Mouse (Mus musculus) neural tube, embryonic 12.5 days (tissue): ENCODE measurements around the gene Asic4. TPM values are rescaled to one million over a fixed set of nuclear protein-coding genes. Genes with fewer than 3 reads are reported as not detected.
A peak's percentile ranks its signal among the peaks of the same experiment; 100 is the strongest.

ENCODE experiments used
- ATAC-seq: fragments of 200-750 bp; cut with Nextera tagmentation; 2 replicates; pipeline ENCODE4 v1.8.0; 2017; ENCODE audit warnings: low read depth, mild to moderate bottlenecking, moderate TSS enrichment, moderate library complexity; ENCODE audit not compliant: low FRiP score
- H3K27ac ChIP-seq: fragments of 300-500 bp; sonication (generic); 2 replicates; pipeline ENCODE4 v1.5.1; 2016
- H3K27me3 ChIP-seq: fragments of 300-500 bp; sonication (generic); replicated peaks from 2 replicates; pipeline ENCODE4 v1.6.1; 2016; ENCODE audit warnings: mild to moderate bottlenecking
- H3K36me3 ChIP-seq: fragments of 300-500 bp; sonication (generic); 2 replicates; pipeline ENCODE4 v1.6.1; 2016; ENCODE audit warnings: mild to moderate bottlenecking
- H3K4me1 ChIP-seq: fragments of 300-500 bp; sonication (generic); 2 replicates; pipeline ENCODE4 v1.6.1; 2016
- H3K4me2 ChIP-seq: fragments of 300-500 bp; sonication (generic); replicated peaks from 2 replicates; pipeline ENCODE4 v1.6.1; 2016; ENCODE audit warnings: mild to moderate bottlenecking
- H3K4me3 ChIP-seq: fragments of 300-500 bp; sonication (generic); 2 replicates; pipeline ENCODE4 v1.5.1; 2016
- H3K9ac ChIP-seq: fragments of 300-500 bp; sonication (generic); 2 replicates; pipeline ENCODE4 v1.6.1; 2016; ENCODE audit warnings: mild to moderate bottlenecking
- H3K9me3 ChIP-seq: fragments of 300-500 bp; sonication (generic); 2 replicates; pipeline ENCODE4 v1.6.1; 2016; ENCODE audit warnings: mild to moderate bottlenecking
- WGBS: fragments of 180-500 bp; shearing (Covaris S2); methylation state at CpG from one replicate; pipeline ENCODE4 v1.1.7; 2016; 5-methylcytosine and 5-hydroxymethylcytosine counted together
- polyA plus RNA-seq: library from polyadenylated mRNA; unstranded; fragments of >200 nt; fragmentation: Nextera tagmentation; extraction: Ambion mirVana; gene quantifications from 2 replicates; pipeline ENCODE4 v1.2.1, GENCODE M21; 2016

Asic4 gene
- 22.1 and 24.3 TPM in 2 replicates for polyA plus RNA-seq

- WGBS = 1% methylated on average over 35 of the region's 35 CpGs
- Histone ChIP-seq H3K36me3 (no peaks in the 10 kb centered on the region), H3K9me3 (no peaks in the 10 kb centered on the region), H3K4me1 (peaks cover 94% of the 10 kb centered on the region), H3K27me3 (peaks cover 49% of the 10 kb centered on the region), H3K4me2 (peak within 1 kb of the TSS; percentile 74), H3K27ac (peak within 1 kb of the TSS; percentile 26; the same call in 1 of the 2 replicates), H3K4me3 (peak within 1 kb of the TSS; percentile 37), H3K9ac (peak within 1 kb of the TSS; percentile 63)
- no peak for ATAC-seq
These were observed at the start of gene Asic4 for GRCm38 (mm10) chr1:75450314-75451005. Gene Asic4, plus strand, starts transcription at chr1:75450436.

- Histone ChIP-seq H3K9ac (no peak overlapping the region), H3K36me3 (peaks cover 42% of the 10 kb centered on the region), H3K9me3 (no peaks in the 10 kb centered on the region), H3K27me3 (no peaks in the 10 kb centered on the region), H3K4me3 (no peak overlapping the region), H3K27ac (no peak overlapping the region), H3K4me1 (peaks cover 27% of the 10 kb centered on the region), H3K4me2 (peak overlapping the region; percentile 52)
- peak; percentile 26 for ATAC-seq
- WGBS = 48% methylated on average over 6 of the region's 6 CpGs
These were observed 49.6 kb upstream of the Asic4 start for GRCm38 (mm10) chr1:75400493-75401115.

GRCm38 (mm10) chr1:75405547-75405946 lies 44.7 kb upstream of the Asic4 start:
- no peaks in the 10 kb centered on the region for H3K9me3 ChIP-seq
- no peak for ATAC-seq
- H3K4me3 ChIP-seq = no peak overlapping the region
- no peak overlapping the region for H3K9ac ChIP-seq
- H3K27me3 ChIP-seq = no peaks in the 10 kb centered on the region
- no peak overlapping the region for H3K4me2 ChIP-seq
- peaks cover 46% of the 10 kb centered on the region for H3K36me3 ChIP-seq
- H3K27ac ChIP-seq = no peak overlapping the region
- 92% methylated on average over 3 of the region's 3 CpGs for WGBS
- peaks cover 6% of the 10 kb centered on the region for H3K4me1 ChIP-seq

- Histone ChIP-seq H3K9ac (no peak overlapping the region), H3K4me1 (0 out of 2 replicates have a peak, but pooled peaks cover 7% of the 10 kb centered on the region), H3K4me2 (no peak overlapping the region), H3K36me3 (peaks cover 45% of the 10 kb centered on the region), H3K9me3 (no peaks in the 10 kb centered on the region), H3K27me3 (no peaks in the 10 kb centered on the region), H3K4me3 (no peak overlapping the region), H3K27ac (no peak overlapping the region)
- no peak for ATAC-seq
- WGBS = 93% methylated on average over 15 of the region's 15 CpGs
These were observed 44.1 kb upstream of the Asic4 start for GRCm38 (mm10) chr1:75406173-75406572.

- Histone ChIP-seq H3K36me3 (peaks cover 36% of the 10 kb centered on the region), H3K4me2 (no peak overlapping the region), H3K4me3 (no peak overlapping the region), H3K27ac (no peak overlapping the region), H3K9me3 (no peaks in the 10 kb centered on the region), H3K4me1 (0 out of 2 replicates have a peak, but pooled peaks cover 7% of the 10 kb centered on the region), H3K9ac (no peak overlapping the region), H3K27me3 (no peaks in the 10 kb centered on the region)
- ATAC-seq = no peak
- 92% methylated on average over 9 of the region's 9 CpGs for WGBS
These were observed 43.2 kb upstream of the Asic4 start for GRCm38 (mm10) chr1:75407056-75407455.

GRCm38 (mm10) chr1:75408210-75408609 lies 42.0 kb upstream of the Asic4 start:
- no peak for ATAC-seq
- Histone ChIP-seq H3K27me3 (no peaks in the 10 kb centered on the region), H3K4me2 (no peak overlapping the region), H3K27ac (no peak overlapping the region), H3K9ac (no peak overlapping the region), H3K4me1 (0 out of 2 replicates have a peak, but pooled peaks cover 7% of the 10 kb centered on the region), H3K9me3 (no peaks in the 10 kb centered on the region), H3K4me3 (no peak overlapping the region), H3K36me3 (peaks cover 24% of the 10 kb centered on the region; the same call in 1 of the 2 replicates)
- 88% methylated on average over 4 of the region's 4 CpGs for WGBS

- 95% methylated on average over 7 of the region's 7 CpGs for WGBS
- no peak for ATAC-seq
These were observed 40.3 kb upstream of the Asic4 start for GRCm38 (mm10) chr1:75409950-75410349.

GRCm38 (mm10) chr1:75412196-75412595 lies 38.0 kb upstream of the Asic4 start:
- H3K4me1 ChIP-seq = 0 out of 2 replicates have a peak, but pooled peaks cover 7% of the 10 kb centered on the region
- H3K4me2 ChIP-seq = no peak overlapping the region
- no peak overlapping the region for H3K4me3 ChIP-seq
- no peak for ATAC-seq
- 89% methylated on average over 3 of the region's 3 CpGs for WGBS
- no peaks in the 10 kb centered on the region for H3K9me3 ChIP-seq
- H3K36me3 ChIP-seq = peaks cover 10% of the 10 kb centered on the region
- no peak overlapping the region for H3K9ac ChIP-seq
- H3K27me3 ChIP-seq = no peaks in the 10 kb centered on the region; the same call in 1 of the 2 replicates
- no peak overlapping the region for H3K27ac ChIP-seq

More at GRCm38 (mm10) chr1:75409950-75410349, 40.3 kb upstream of the Asic4 start:
- H3K27me3 ChIP-seq = no peaks in the 10 kb centered on the region
- H3K9ac ChIP-seq = no peak overlapping the region
- no peak overlapping the region for H3K4me2 ChIP-seq
- H3K36me3 ChIP-seq = peaks cover 13% of the 10 kb centered on the region; the same call in 1 of the 2 replicates
- no peaks in the 10 kb centered on the region for H3K9me3 ChIP-seq
- no peak overlapping the region for H3K27ac ChIP-seq
- 0 out of 2 replicates have a peak, but pooled peaks cover 7% of the 10 kb centered on the region for H3K4me1 ChIP-seq
- H3K4me3 ChIP-seq = no peak overlapping the region

- Histone ChIP-seq H3K4me2 (no peak overlapping the region), H3K27ac (no peak overlapping the region), H3K36me3 (peaks cover 10% of the 10 kb centered on the region), H3K4me3 (no peak overlapping the region), H3K9ac (no peak overlapping the region), H3K4me1 (0 out of 2 replicates have a peak, but pooled peaks cover 7% of the 10 kb centered on the region), H3K9me3 (no peaks in the 10 kb centered on the region), H3K27me3 (peaks cover 6% of the 10 kb centered on the region; the same call in 1 of the 2 replicates)
- 67% methylated on average over 3 of the region's 3 CpGs for WGBS
- no peak for ATAC-seq
These were observed 36.5 kb upstream of the Asic4 start for GRCm38 (mm10) chr1:75413749-75414148.

- H3K9ac ChIP-seq = peak overlapping the region; percentile 52
- peak overlapping the region; percentile 31 for H3K4me3 ChIP-seq
- no peaks in the 10 kb centered on the region; the same call in 1 of the 2 replicates for H3K36me3 ChIP-seq
- H3K4me2 ChIP-seq = peak overlapping the region; percentile 68
- WGBS = 2% methylated on average over 20 of the region's 20 CpGs
- peaks cover 26% of the 10 kb centered on the region for H3K4me1 ChIP-seq
- H3K27me3 ChIP-seq = peaks cover 61% of the 10 kb centered on the region
- ATAC-seq = no peak
- no peaks in the 10 kb centered on the region for H3K9me3 ChIP-seq
- no peak overlapping the region for H3K27ac ChIP-seq
These were observed 28.4 kb upstream of the Asic4 start for GRCm38 (mm10) chr1:75421794-75422193.

GRCm38 (mm10) chr1:75422216-75422822 lies 27.9 kb upstream of the Asic4 start:
- Histone ChIP-seq H3K9ac (peak overlapping the region; percentile 52), H3K36me3 (no peaks in the 10 kb centered on the region; the same call in 1 of the 2 replicates), H3K27ac (peak overlapping the region; percentile 1; the same call in 1 of the 2 replicates), H3K4me1 (peaks cover 26% of the 10 kb centered on the region), H3K4me2 (peak overlapping the region; percentile 68), H3K9me3 (no peaks in the 10 kb centered on the region), H3K27me3 (peaks cover 63% of the 10 kb centered on the region), H3K4me3 (peak overlapping the region; percentile 31)
- no peak for ATAC-seq
- 3% methylated on average over 32 of the region's 32 CpGs for WGBS
